Mouse (Mus musculus) heart, embryonic 15.5 days (tissue): ENCODE results near the gene Rgs6. TPM values are rescaled to one million over a fixed set of nuclear protein-coding genes. Genes with fewer than 3 reads are reported as not detected.

Source experiments
- ATAC-seq: fragments of 200-750 bp; cut with Nextera tagmentation; replicated peaks from 2 replicates; pipeline ENCODE4 v1.8.0; 2017; ENCODE audit warnings: low read depth, moderate TSS enrichment; ENCODE audit not compliant: insufficient number of reproducible peaks, insufficient read depth, low FRiP score
- H3K27ac ChIP-seq: fragments of 300-500 bp; sonication (generic); 2 replicates; pipeline ENCODE4 v1.5.1; 2015; ENCODE audit warnings: mild to moderate bottlenecking, inconsistent platforms
- H3K27me3 ChIP-seq: fragments of 300-500 bp; sonication (generic); 2 replicates; pipeline ENCODE4 v1.6.1; 2015; ENCODE audit warnings: inconsistent platforms
- H3K36me3 ChIP-seq: fragments of 300-500 bp; sonication (generic); 2 replicates; pipeline ENCODE4 v1.6.1; 2015; ENCODE audit warnings: mild to moderate bottlenecking, inconsistent platforms
- H3K4me1 ChIP-seq: fragments of 300-500 bp; sonication (generic); replicated peaks from 2 replicates; pipeline ENCODE4 v1.6.1; 2015; ENCODE audit warnings: inconsistent platforms
- H3K4me2 ChIP-seq: fragments of 300-500 bp; sonication (generic); 2 replicates; pipeline ENCODE4 v1.6.1; 2015; ENCODE audit warnings: inconsistent platforms, mild to moderate bottlenecking, moderate library complexity
- H3K4me3 ChIP-seq: fragments of 300-500 bp; sonication (generic); 2 replicates; pipeline ENCODE4 v1.5.1; 2015; ENCODE audit warnings: mild to moderate bottlenecking, inconsistent platforms
- H3K9ac ChIP-seq: fragments of 300-500 bp; sonication (generic); 2 replicates; pipeline ENCODE4 v1.6.1; 2015; ENCODE audit warnings: mild to moderate bottlenecking, inconsistent platforms
- H3K9me3 ChIP-seq: fragments of 300-500 bp; sonication (generic); replicated peaks from 2 replicates; pipeline ENCODE4 v1.6.1; 2016; ENCODE audit warnings: inconsistent platforms
- WGBS: fragments of 180-500 bp; shearing (Covaris S2); methylation state at CpG from one replicate; pipeline ENCODE4 v1.1.7; 2015; ENCODE audit warnings: mixed read lengths; 5-methylcytosine and 5-hydroxymethylcytosine counted together
- polyA plus RNA-seq: library from polyadenylated mRNA; unstranded; fragments of >200 nt; fragmentation: Nextera tagmentation; extraction: Ambion mirVana; gene quantifications from 2 replicates; pipeline ENCODE4 v1.2.1, GENCODE M21; 2015

Rgs6 gene
- polyA plus RNA-seq, 1 experiment from 2014 or later: 12.3 TPM

DNA sequence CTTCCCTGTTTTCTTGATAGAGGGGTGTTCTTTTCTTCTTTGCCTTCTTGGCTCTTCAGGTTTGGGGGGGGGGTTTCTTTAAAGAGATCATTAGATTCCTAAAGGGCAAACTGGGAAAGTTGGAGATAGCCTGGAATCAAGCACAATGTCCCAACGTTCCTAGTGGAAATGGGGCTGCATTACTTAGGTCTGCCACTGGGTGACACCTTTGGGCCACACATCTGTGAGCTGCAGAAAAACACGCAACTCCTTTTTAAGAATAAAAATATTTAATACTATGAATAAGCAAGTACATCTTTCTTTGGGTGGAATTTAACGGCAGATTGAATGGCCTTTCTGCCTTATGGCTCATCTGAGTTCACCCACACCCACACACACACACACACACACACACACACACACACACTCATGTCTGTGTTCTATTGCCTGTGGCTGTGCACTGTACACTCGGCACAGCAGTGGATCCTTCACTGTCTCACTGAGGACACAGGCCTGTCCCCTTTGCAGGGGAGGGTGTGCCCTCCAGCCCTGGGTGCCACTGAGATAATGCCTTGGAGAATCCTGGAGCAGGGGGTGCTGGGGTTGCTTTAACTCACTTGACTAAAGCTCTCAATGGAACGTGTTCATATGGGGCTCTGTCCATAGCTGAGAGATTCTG, 526.4 kb downstream of the Rgs6 start:
- Histone ChIP-seq H3K9me3 (no peaks in the 10 kb centered on the region), H3K27ac (no peak overlapping the region)

DNA sequence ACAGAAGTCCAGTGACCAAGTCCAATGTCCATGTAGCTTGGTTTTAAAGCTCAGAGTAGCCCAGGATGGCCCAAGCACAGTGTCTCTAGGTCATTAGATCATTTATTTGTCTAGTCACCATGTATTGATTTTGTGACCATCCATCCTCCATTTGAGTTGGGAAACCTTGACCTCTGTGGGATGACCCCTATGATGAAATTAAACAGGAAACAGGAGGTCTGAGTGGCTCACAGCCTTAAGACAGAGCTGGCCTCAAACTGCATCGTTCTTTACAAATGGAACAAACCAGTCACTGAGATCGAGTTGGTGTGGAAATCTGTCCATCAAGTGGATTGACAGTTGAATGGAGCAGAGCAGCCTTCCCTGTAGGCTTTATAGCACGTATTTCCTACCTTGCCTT, 536.0 kb downstream of the Rgs6 start:
- Histone ChIP-seq H3K4me1 (peaks cover 13% of the 10 kb centered on the region; the same call in 1 of the 2 replicates), H3K9me3 (no peaks in the 10 kb centered on the region), H3K36me3 (no peaks in the 10 kb centered on the region), H3K4me3 (no peak overlapping the region), H3K4me2 (no peak overlapping the region), H3K27ac (no peak overlapping the region), H3K9ac (no peak overlapping the region), H3K27me3 (no peaks in the 10 kb centered on the region)
- no peak for ATAC-seq
- 56% methylated on average over 3 of the region's 3 CpGs for WGBS

More for the DNA sequence above, 526.4 kb downstream of the Rgs6 start:
- Histone ChIP-seq H3K4me1 (peaks cover 17% of the 10 kb centered on the region), H3K4me2 (no peak overlapping the region), H3K4me3 (no peak overlapping the region), H3K27me3 (no peaks in the 10 kb centered on the region), H3K9ac (no peak overlapping the region), H3K36me3 (no peaks in the 10 kb centered on the region)
- ATAC-seq: no peak
- 34% methylated on average over 5 of the region's 5 CpGs for WGBS

DNA sequence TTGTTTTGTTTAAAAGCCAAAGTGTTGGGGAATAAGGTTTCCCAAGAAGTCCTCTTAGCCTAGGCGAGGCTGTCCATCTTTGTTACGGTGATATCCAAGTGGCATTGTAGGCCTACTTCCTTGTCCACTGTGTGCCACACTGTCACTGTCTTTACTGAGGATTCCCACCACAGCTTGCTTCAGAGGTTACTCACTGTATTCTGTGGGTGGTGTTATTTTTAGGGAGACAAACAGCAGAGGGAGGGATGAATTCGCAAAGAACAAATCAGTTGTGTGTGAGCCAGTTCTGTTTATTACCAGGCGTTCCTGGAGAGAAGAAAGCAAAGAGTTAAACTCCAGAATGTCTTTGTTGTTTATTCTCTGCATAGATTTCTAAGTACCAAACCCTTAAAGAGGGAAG, 537.2 kb downstream of the Rgs6 start:
- no peak overlapping the region for H3K4me2 ChIP-seq
- no peaks in the 10 kb centered on the region for H3K27me3 ChIP-seq
- no peaks in the 10 kb centered on the region for H3K36me3 ChIP-seq
- 69% methylated on average over 4 of the region's 4 CpGs for WGBS
- H3K9ac ChIP-seq: no peak overlapping the region
- no peak overlapping the region for H3K27ac ChIP-seq
- no peak overlapping the region for H3K4me3 ChIP-seq
- no peak for ATAC-seq
- H3K9me3 ChIP-seq: no peaks in the 10 kb centered on the region
- peaks cover 13% of the 10 kb centered on the region; the same call in 1 of the 2 replicates for H3K4me1 ChIP-seq

DNA sequence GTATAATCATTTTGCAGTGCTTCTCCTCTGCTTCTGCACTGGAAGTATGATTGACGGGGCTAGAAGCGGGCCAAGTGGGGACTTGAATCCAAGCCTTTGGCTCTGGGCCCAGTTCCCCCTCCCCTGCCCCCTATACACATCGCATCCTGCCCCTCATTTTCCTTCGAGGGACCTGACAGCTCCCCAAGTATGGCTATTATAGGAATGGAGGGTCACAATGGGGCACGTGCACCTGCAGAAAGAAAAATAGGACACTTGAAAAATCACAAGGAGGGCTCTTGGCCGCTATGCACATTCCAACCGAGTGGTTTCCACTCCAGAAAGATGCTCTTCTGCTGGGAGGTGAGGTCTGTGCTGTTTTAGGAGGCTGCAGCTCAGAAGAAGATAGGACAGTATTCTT, 538.8 kb downstream of the Rgs6 start:
- Histone ChIP-seq H3K4me1 (peaks cover 18% of the 10 kb centered on the region), H3K36me3 (no peaks in the 10 kb centered on the region), H3K4me2 (no peak overlapping the region), H3K27ac (no peak overlapping the region), H3K9me3 (no peaks in the 10 kb centered on the region), H3K9ac (no peak overlapping the region), H3K4me3 (no peak overlapping the region), H3K27me3 (no peaks in the 10 kb centered on the region)
- no peak for ATAC-seq
- WGBS: 56% methylated on average over 7 of the region's 7 CpGs

DNA sequence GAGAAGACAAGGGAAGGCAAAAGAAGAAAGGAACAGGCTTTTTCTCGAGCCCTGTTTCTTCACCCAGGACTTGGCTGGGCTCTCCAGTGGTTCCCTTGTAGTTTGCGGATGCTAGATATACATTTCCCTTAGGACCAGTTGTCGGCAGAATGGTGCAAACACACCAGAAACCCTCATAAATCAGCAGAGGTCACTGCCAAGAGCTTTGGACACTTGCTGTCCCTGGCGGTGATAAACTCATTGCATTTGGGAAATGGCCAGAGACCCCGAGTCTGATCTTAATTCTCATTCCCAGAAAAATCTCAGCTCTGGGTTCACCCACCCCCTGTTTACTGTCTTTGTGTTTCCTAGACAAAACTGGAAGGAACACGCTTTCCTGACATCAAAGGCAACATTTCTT, 539.9 kb downstream of the Rgs6 start:
- no peak for ATAC-seq
- H3K36me3 ChIP-seq: no peaks in the 10 kb centered on the region
- H3K9ac ChIP-seq: no peak overlapping the region
- no peaks in the 10 kb centered on the region for H3K9me3 ChIP-seq
- H3K27me3 ChIP-seq: no peaks in the 10 kb centered on the region
- no peak overlapping the region for H3K27ac ChIP-seq
- 48% methylated on average over 6 of the region's 6 CpGs for WGBS
- no peak overlapping the region for H3K4me2 ChIP-seq
- H3K4me1 ChIP-seq: peaks cover 19% of the 10 kb centered on the region
- no peak overlapping the region for H3K4me3 ChIP-seq

DNA sequence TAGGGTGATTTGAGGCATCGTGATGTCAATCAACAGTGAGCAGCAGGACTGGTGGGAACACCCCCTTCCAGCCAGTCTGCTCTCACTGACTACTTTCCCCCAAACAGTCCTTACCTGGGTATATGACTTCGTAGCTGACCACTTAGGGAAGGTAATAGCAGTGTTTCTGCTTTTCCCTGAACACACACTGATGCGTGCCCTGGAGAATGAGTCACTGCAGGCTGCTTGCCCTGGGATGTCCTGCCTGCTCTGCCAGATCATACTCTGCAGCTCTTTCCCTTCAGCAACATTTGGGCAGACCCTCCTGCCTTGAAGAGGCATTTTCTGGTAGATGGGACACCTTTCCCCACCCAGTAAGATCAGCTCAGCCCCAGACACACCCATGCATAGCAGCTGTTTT, 540.5 kb downstream of the Rgs6 start:
- no peak for ATAC-seq
- H3K27ac ChIP-seq: no peak overlapping the region
- no peaks in the 10 kb centered on the region for H3K27me3 ChIP-seq
- no peak overlapping the region for H3K9ac ChIP-seq
- H3K4me1 ChIP-seq: peaks cover 24% of the 10 kb centered on the region
- H3K4me2 ChIP-seq: no peak overlapping the region
- 63% methylated on average over 3 of the region's 3 CpGs for WGBS
- H3K9me3 ChIP-seq: no peaks in the 10 kb centered on the region
- no peaks in the 10 kb centered on the region for H3K36me3 ChIP-seq
- no peak overlapping the region for H3K4me3 ChIP-seq

DNA sequence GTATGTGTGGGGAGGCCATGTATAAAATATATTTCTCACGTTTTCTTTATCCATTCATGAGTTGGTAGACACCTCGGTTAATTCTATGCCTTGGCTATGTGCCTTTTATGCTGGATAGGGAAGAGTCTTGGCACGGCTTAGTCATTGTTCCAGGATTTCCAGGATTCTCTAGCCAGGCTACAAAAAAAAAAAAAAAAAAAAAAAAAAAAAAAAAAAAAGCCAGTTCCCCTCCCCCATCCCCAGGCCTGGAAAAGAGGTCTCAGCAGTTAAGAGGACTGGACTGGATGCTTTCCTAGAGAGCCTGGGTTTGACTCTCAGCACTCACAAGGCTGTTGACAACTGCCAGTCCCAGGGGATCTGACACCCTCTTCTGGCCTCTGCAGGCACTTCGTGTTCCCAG, 543.3 kb downstream of the Rgs6 start:
- Histone ChIP-seq H3K27me3 (no peaks in the 10 kb centered on the region), H3K9ac (no peak overlapping the region), H3K9me3 (no peaks in the 10 kb centered on the region), H3K4me2 (no peak overlapping the region), H3K4me1 (peaks cover 39% of the 10 kb centered on the region), H3K27ac (no peak overlapping the region), H3K4me3 (no peak overlapping the region), H3K36me3 (no peaks in the 10 kb centered on the region)
- WGBS: 57% methylated on average over 4 of the region's 4 CpGs
- ATAC-seq: no peak

DNA sequence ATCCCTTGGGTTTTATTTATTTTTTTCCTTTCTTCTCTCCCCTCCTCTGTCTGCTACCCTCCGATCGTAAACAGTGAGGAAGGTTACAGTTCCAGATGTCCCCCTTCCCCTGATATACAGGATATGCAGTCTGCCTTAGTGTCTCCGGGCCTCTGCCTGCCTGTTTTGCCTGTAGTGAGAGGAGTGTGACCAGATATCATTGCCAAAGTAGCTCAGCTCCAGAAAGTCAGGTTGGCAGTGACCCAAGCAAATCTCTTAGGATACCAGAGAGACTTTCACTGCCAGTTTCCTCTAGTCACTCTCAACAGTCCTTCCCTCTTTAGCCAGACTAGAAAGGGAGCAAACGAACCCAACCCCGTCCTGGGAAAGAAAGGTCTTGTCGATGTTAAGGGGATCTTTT, 545.7 kb downstream of the Rgs6 start:
- WGBS: 28% methylated on average over 6 of the region's 6 CpGs
- H3K4me3 ChIP-seq: no peak overlapping the region
- peak overlapping the region; percentile 69 for H3K27ac ChIP-seq
- H3K9ac ChIP-seq: no peak overlapping the region; the same call in 1 of the 2 replicates
- ATAC-seq: peak; percentile 67; the same call in 1 of the 2 replicates
- no peaks in the 10 kb centered on the region for H3K27me3 ChIP-seq
- peak overlapping the region; percentile 9; the same call in 1 of the 2 replicates for H3K4me2 ChIP-seq
- H3K4me1 ChIP-seq: peaks cover 26% of the 10 kb centered on the region
- H3K36me3 ChIP-seq: no peaks in the 10 kb centered on the region
- H3K9me3 ChIP-seq: no peaks in the 10 kb centered on the region

DNA sequence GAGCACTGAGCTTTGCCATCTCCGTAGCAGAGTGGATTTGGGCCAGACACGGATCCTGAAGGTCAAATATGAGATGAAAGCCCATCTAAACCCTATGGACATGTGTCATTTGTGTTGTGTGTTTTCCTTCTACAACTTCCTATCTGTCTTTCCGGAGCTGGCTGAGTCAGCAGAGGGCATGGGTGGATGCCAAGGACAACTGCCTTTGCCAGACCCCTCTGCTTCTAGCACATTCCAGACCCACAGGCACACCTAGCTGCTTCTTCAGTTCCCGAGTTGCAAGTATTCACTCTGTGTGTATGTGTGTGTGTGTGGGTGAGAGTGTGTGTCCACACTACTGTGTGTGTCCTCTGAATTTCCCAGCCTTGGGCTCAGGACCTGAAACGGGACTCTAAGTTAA, 547.9 kb downstream of the Rgs6 start:
- Histone ChIP-seq H3K4me2 (no peak overlapping the region), H3K36me3 (no peaks in the 10 kb centered on the region), H3K9ac (no peak overlapping the region), H3K9me3 (no peaks in the 10 kb centered on the region), H3K4me1 (peaks cover 27% of the 10 kb centered on the region), H3K27ac (no peak overlapping the region), H3K4me3 (no peak overlapping the region), H3K27me3 (no peaks in the 10 kb centered on the region)
- ATAC-seq: 0 out of 2 replicates have a peak, but pooled peaks have one; percentile 38
- 56% methylated on average over 5 of the region's 5 CpGs for WGBS

DNA sequence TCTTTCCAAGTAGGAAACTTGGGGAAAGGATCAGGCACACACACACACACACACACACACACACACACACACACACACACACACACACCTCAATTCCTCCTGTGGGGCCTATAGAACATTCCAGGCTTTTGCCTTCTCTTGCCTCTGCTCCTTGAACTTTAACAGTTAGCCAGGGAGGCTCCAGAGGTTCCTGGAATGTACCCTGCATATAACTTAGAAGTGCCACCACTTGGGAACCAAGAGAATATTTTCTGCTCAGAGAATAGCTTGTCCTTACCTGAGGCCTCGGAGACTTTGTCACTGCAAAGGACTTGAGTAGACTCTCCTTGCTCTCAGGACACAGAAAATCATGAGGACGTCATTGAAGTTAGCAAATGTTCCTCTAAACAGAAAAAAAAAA, 548.4 kb downstream of the Rgs6 start:
- no peak overlapping the region for H3K4me3 ChIP-seq
- 72% methylated on average over 2 of the region's 2 CpGs for WGBS
- no peak overlapping the region for H3K4me2 ChIP-seq
- no peaks in the 10 kb centered on the region for H3K9me3 ChIP-seq
- H3K27ac ChIP-seq: no peak overlapping the region
- no peaks in the 10 kb centered on the region for H3K36me3 ChIP-seq
- peaks cover 29% of the 10 kb centered on the region for H3K4me1 ChIP-seq
- H3K27me3 ChIP-seq: no peaks in the 10 kb centered on the region
- ATAC-seq: no peak
- no peak overlapping the region for H3K9ac ChIP-seq

DNA sequence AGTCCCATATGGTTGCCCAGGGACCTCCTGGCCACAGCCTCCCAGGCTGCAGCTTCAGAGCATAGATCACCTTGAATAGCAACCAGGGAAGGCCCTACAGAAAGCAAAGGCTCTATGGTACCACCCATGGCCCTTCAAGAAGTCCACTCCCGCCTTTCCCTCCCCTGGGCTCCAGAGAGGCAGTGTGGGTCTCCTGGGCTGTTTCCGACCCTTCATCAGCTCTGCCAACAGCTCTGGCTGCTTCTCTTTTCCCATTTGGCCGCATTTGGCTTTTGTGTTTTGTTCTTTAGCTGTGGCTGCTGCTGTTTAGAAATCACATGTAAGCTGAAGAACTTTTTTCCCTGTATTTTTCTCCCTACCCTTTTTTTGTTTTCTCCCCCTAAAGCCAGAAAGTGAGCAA, 548.9 kb downstream of the Rgs6 start:
- Histone ChIP-seq H3K4me3 (no peak overlapping the region), H3K27me3 (no peaks in the 10 kb centered on the region), H3K9me3 (no peaks in the 10 kb centered on the region), H3K4me2 (no peak overlapping the region), H3K9ac (no peak overlapping the region), H3K4me1 (peaks cover 24% of the 10 kb centered on the region), H3K27ac (no peak overlapping the region), H3K36me3 (no peaks in the 10 kb centered on the region)
- 66% methylated on average over 3 of the region's 3 CpGs for WGBS
- ATAC-seq: no peak

DNA sequence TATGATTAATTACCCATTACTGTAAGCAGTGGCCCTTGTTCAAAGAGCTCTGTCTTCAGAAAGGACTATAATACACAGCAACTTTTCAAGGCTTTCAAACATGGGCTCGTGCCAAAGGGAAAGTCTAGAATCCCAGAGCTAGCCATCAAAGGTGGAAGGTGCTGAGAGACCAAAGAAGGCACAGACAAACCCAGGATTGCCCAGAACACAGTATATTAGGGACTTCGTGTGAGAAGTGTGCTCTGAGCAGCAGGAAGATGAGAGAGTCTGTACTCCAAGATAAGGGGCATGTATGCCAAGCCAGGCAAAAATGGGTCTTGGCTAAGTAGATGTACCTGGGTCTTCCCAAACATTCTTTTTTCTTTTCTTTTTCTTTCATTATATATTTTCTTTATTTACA, 553.1 kb downstream of the Rgs6 start:
- Histone ChIP-seq H3K4me3 (no peak overlapping the region), H3K27ac (no peak overlapping the region), H3K4me2 (no peak overlapping the region), H3K4me1 (peaks cover 40% of the 10 kb centered on the region), H3K27me3 (no peaks in the 10 kb centered on the region), H3K9me3 (no peaks in the 10 kb centered on the region), H3K9ac (no peak overlapping the region), H3K36me3 (no peaks in the 10 kb centered on the region)
- WGBS: 45% methylated on average over 2 of the region's 2 CpGs
- ATAC-seq: no peak
